Mouse (Mus musculus) bone marrow, adult 2 months (tissue): ENCODE measurements around the gene Suds3. TPM values are rescaled to one million over a fixed set of nuclear protein-coding genes. Genes with fewer than 3 reads are reported as not detected.

ENCODE experiments used
- H3K27ac ChIP-seq: fragments of 200-500 bp; 2 replicates; pipeline ENCODE4 v1.5.1; 2012; ENCODE audit warnings: low read depth, mild to moderate bottlenecking, control low read depth, inconsistent platforms, low read length; ENCODE audit not compliant: control insufficient read depth, poor library complexity, insufficient read depth
- H3K4me1 ChIP-seq: fragments of 200-500 bp; 2 replicates; pipeline ENCODE4 v1.6.1; 2011; ENCODE audit warnings: low read length; ENCODE audit not compliant: control insufficient read depth, insufficient read depth
- H3K4me3 ChIP-seq: fragments of 200-500 bp; replicated peaks from 2 replicates; pipeline ENCODE3; 2011; ENCODE audit warnings: mild to moderate bottlenecking, low read depth, low read length, control low read depth; ENCODE audit not compliant: control insufficient read depth
- CTCF ChIP-seq: fragments of 200-500 bp; IDR thresholded peaks from 2 replicates; pipeline ENCODE4 v1.5.1; 2011; ENCODE audit warnings: low read length, control low read depth; ENCODE audit not compliant: control insufficient read depth, insufficient read depth
- POLR2A ChIP-seq: fragments of 200-500 bp; IDR thresholded peaks from 2 replicates; pipeline ENCODE4 v1.6.1; 2011; ENCODE audit warnings: low read depth, mild to moderate bottlenecking, control low read depth, low read length, borderline replicate concordance; ENCODE audit not compliant: control insufficient read depth
- WGBS: fragments of 180-500 bp; shearing (Covaris S2); methylation state at CpG from one replicate; pipeline ENCODE4 v1.1.7; 2018; 5-methylcytosine and 5-hydroxymethylcytosine counted together
- polyA plus RNA-seq: library from polyadenylated mRNA; stranded (reverse); fragments of >200 nt; gene quantifications from 2 replicates; pipeline ENCODE4 v1.2.4, GENCODE M21; 2011; ENCODE audit warnings: low replicate concordance; ENCODE audit not compliant: missing spikeins, insufficient read depth, insufficient read length

Gene Suds3
- polyA plus RNA-seq, 1 experiment, result 57.7 TPM

DNA sequence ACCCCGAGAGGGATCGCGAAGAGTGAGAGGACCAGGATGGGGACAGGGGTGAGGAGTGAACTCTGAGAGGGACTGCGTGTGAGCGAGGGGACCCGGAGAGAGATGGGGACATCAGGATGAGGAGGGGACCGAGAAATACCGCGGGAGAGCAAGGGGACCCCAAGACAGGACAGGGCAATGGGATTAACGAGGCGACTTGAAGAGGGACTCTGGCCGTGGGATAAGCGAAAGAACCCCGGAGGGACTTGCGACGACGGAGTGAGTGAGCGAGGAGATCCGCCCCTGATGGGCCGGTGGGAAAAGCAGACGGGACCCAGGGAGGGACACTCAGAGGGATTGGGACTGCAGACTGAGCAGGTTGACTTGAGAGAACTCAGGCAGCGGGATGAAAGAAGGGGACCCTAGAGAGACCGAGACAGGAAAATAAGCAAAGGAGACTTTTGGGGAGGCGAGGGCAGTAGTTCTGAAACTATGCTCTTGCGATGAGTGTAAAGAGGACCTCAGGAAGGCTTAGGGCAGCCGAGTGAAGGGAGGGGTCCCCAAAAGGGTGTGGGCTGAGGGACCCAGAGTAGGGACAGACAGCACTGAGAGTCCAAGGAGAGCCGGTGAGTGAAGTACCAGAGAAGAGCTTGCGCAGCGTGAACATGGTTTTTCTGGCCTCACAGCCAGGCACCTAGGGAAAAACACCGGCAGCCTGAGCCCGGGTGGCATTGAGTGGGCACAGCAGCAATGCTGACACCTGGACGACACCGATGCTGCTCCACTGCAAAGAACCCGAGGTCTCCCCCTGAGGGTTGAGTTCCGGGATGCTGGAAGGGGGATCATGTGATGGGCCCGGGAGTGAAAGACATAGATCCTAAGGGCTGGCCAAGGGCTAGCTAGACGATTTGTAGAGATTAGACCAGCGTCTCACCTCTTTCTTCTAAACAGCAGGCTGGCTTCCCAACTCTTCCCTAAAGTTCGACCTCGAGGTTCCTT, 4.9 kb upstream of the Suds3 start:
- peak overlapping the region; percentile 79 for H3K27ac ChIP-seq
- H3K4me3 ChIP-seq, result peak overlapping the region; percentile 90
- 4% methylated on average over 40 of the region's 40 CpGs for WGBS
- no peaks in the 10 kb centered on the region; the same call in 1 of the 2 replicates for H3K4me1 ChIP-seq
- TF ChIP-seq CTCF (no peak), POLR2A (no peak)

DNA sequence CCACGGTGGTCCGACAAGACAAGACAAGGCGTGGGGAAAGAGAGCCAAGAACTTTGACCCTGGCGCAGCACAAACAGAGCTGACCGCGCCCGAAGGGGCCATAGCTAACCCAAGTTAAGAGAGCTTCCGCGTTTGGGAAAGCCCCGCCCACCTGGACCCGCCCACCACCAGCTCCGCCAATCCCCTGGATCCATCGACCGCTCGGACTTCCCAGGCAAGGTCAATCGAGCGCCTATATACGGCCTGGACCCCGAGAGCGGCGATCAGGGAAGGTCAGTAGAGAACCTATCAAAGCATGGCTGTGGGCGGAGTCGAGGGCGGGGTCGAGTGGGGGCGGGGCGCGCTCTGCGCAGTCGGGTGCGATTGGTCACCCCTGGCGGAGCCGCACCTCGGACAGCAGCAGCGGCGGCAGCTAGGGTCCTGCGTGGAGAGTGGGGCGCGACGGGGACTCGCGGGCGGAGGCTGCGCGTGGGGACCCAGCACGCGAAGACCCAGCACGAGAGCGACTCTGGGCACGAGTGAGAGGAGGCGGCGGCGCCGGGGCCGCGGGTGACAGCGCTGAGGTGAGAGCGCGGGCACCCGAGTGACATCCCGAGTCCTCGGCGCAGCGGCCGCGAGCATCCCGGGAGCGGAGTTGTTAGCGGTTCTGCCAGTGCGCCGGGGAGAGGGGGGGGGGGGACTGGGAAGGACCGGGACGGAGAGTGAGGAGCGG, 4.0 kb upstream of the Suds3 start, which contains the start of gene Taok3:
Gene Taok3 (plus strand): TSS at position 353 of the 712 bp plus-strand sequence.
- H3K4me3 ChIP-seq, result peak within 1 kb of the TSS; percentile 90
- TF ChIP-seq CTCF (no peak), POLR2A (peak; percentile 87)
- H3K4me1 ChIP-seq, result no peaks in the 10 kb centered on the region; the same call in 1 of the 2 replicates
- under 1% methylated on average over 74 of the region's 74 CpGs for WGBS
- peak within 1 kb of the TSS; percentile 89 for H3K27ac ChIP-seq

DNA sequence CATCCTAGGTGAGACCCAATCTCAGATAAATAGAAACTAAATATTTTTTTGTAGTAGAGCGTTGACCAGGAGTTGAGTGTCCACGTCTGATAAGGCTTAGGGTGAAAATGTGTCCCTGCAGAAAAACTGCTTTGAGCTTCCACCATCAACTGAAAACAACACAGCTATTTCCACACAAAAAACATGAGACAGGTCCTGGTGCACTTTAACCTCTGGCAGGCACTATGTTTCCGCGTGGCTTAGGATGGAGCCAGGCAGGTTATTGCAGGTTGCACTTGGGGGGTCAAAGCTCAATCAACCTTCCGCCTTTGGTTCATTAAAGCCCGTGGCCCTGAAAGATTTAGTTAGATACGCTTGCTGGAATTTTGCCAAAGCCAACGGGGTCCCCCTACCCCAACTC, 2.9 kb upstream of the Suds3 start:
- WGBS, result 56% methylated on average over 8 of the region's 8 CpGs
- H3K27ac ChIP-seq, result no peak overlapping the region
- TF ChIP-seq CTCF (no peak), POLR2A (no peak)
- H3K4me1 ChIP-seq, result no peaks in the 10 kb centered on the region; the same call in 1 of the 2 replicates
- no peak overlapping the region for H3K4me3 ChIP-seq

DNA sequence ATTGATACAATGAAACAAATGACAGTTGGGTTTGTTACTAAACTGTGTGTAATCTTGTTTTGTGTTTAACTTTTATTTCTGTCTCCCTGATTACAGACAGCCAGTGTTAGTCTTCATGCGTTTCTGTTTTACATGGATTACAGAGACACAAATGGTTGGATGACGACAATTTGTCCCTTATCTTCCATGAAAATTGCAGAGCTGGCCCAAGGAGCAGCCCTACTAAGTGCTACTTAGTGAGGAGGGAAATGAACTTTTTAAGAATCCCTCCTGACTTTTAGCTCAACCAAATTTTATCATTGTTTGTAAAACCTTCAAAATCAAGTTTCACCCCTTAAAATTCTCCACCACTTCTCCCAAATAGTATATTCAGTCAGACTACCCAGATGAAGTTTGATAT, 2.3 kb upstream of the Suds3 start:
- 73% methylated on average over 2 of the region's 2 CpGs for WGBS
- no peak overlapping the region for H3K27ac ChIP-seq
- no peaks in the 10 kb centered on the region; the same call in 1 of the 2 replicates for H3K4me1 ChIP-seq
- TF ChIP-seq POLR2A (no peak), CTCF (no peak)
- H3K4me3 ChIP-seq, result no peak overlapping the region

DNA sequence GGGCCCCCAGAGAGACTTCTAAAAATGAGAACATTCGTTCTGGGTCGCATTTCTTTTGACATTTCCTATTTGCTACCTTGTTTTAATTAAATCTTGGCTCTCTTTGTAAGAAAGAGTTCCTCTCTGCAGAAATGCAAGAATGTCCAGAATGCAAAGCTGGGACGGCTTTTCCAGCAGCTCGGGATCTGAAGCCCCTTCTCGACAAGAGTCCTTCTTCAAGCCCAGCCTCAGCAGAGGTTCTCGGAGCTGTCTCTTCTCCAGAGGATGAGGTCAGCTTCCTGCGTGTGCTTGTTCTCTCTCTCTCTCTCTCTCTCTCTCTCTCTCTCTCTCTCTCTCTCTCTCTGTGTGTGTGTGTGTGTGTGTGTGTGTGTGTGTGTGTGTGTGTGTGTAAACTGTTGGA, 1.8 kb upstream of the Suds3 start:
- no peaks in the 10 kb centered on the region; the same call in 1 of the 2 replicates for H3K4me1 ChIP-seq
- WGBS, result 77% methylated on average over 7 of the region's 7 CpGs
- H3K27ac ChIP-seq, result no peak overlapping the region
- TF ChIP-seq POLR2A, result no peak
- no peak for TF ChIP-seq CTCF
- no peak overlapping the region for H3K4me3 ChIP-seq

DNA sequence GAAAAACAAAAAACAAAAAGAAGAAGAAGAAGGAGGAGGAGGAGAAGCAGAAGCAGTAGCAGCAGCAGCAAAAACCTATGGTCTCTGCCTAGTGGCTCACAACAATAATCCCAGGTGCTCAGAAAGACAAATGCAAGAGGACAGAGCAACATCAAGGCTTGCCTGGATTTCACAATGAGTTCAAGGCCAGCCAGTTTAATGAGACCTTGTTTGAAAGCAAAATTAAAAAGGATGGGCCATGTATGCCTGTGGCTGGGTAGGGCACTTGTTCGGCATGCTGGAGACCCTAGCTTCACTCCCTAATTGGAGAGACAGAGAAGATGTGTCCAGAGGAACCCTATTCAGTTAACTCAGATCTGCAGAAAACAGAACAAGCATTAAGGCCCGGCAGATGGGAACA, 1.3 kb upstream of the Suds3 start:
- 81% methylated on average over 2 of the region's 2 CpGs for WGBS
- Histone ChIP-seq H3K4me1 (no peaks in the 10 kb centered on the region; the same call in 1 of the 2 replicates), H3K4me3 (no peak overlapping the region), H3K27ac (no peak overlapping the region)
- TF ChIP-seq CTCF, result no peak
- no peak for TF ChIP-seq POLR2A

DNA sequence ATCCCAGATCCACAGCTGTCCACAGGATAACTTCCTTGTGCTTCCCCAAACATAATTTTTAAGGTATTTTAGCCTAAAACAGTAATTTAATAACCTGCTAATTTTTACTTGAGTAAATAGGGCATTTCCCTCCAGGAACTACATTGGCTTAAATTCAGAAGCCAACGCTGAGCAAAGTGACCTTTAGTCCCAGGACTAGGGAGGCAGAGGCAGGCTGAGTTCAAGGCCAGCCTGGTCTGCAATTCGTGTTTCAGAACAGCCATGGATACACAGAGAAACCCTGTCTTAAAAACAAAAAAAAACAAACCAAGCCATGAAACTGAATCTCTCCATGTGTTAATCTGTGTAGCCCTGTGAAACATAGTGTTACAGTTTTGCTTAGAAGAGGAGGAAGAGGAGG, 747 bp upstream of the Suds3 start:
- Histone ChIP-seq H3K4me3 (no peak overlapping the region), H3K4me1 (no peaks in the 10 kb centered on the region; the same call in 1 of the 2 replicates), H3K27ac (no peak overlapping the region)
- no peak for TF ChIP-seq CTCF
- no peak for TF ChIP-seq POLR2A
- 67% methylated on average over 2 of the region's 2 CpGs for WGBS
